ENCODE assay signal across 12 mouse cellular contexts in the genomic region with DNA sequence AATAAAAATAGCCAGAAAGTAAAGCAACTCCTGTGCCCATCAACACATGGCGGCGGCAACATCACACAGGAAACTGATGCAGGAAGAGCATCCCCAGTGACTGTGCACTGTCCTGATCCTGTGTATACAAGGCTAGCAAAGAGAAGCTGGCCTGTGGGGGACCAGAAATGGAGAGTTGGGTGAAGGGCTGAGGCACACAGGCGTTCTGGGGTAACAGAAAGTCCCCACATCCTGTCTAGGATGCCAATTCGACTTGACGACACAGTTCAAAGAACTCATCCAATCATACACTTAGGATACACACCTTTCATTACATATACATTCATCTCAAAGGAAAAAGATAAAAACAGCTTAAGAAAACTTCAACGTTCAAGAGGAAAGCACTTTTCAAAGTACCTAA.
"Had no signal": no experiment of that assay in that cellular context is flagged by ENCODE, and none has a peak within 500 bp of the region (broad histone marks: within the 10 kb centered on the region; RNA-seq: fewer than 3 reads in every experiment).

No protein-coding gene starts in this region.

- DNase-seq: kidney, adult 8-10 months; kidney, postnatal 25 days; layer of hippocampus, adult 9-11 months; layer of hippocampus, postnatal 36 days; left cerebral cortex, postnatal 4 days; lung, adult 18-20 months; right cerebral cortex, adult 18-20 months; right cerebral cortex, postnatal 25 days; thymus, postnatal 25 days had no signal

- ATAC-seq: intestine, embryonic 15.5 days; midbrain, embryonic 15.5 days had no signal

- H3K27me3 ChIP-seq: intestine, embryonic 15.5 days; limb, embryonic 13.5 days; midbrain, embryonic 15.5 days had no signal
